Mouse (Mus musculus) forebrain, embryonic 12.5 days (tissue): ENCODE data around the gene Nrm. TPM values are rescaled to one million over a fixed set of nuclear protein-coding genes. Genes with fewer than 3 reads are reported as not detected.

Experiments
- ATAC-seq: fragments of 200-750 bp; cut with Nextera tagmentation; 2 replicates; pipeline ENCODE4 v1.8.0; 2017; ENCODE audit warnings: moderate TSS enrichment; ENCODE audit not compliant: low FRiP score
- H3K27ac ChIP-seq: fragments of 300-500 bp; sonication (generic); 2 replicates; pipeline ENCODE4 v1.5.1; 2016; ENCODE audit warnings: mild to moderate bottlenecking
- H3K27me3 ChIP-seq: fragments of 300-500 bp; sonication (generic); 2 replicates; pipeline ENCODE4 v1.6.1; 2016; ENCODE audit warnings: mild to moderate bottlenecking
- H3K36me3 ChIP-seq: fragments of 300-500 bp; sonication (generic); replicated peaks from 2 replicates; pipeline ENCODE4 v1.6.1; 2016; ENCODE audit warnings: mild to moderate bottlenecking
- H3K4me1 ChIP-seq: fragments of 300-500 bp; sonication (generic); 2 replicates; pipeline ENCODE4 v1.6.1; 2016
- H3K4me2 ChIP-seq: fragments of 300-500 bp; sonication (generic); 2 replicates; pipeline ENCODE4 v1.6.1; 2016; ENCODE audit warnings: mild to moderate bottlenecking, moderate library complexity
- H3K4me3 ChIP-seq: fragments of 300-500 bp; sonication (generic); replicated peaks from 2 replicates; pipeline ENCODE4 v1.5.1; 2016; ENCODE audit warnings: mild to moderate bottlenecking
- H3K9ac ChIP-seq: fragments of 300-500 bp; sonication (generic); 2 replicates; pipeline ENCODE4 v1.6.1; 2016; ENCODE audit warnings: mild to moderate bottlenecking
- H3K9me3 ChIP-seq: fragments of 300-500 bp; sonication (generic); 2 replicates; pipeline ENCODE4 v1.6.1; 2016
- WGBS: fragments of 180-500 bp; shearing (Covaris S2); methylation state at CpG from one replicate; pipeline ENCODE4 v1.1.7; 2016; 5-methylcytosine and 5-hydroxymethylcytosine counted together
- polyA plus RNA-seq: library from polyadenylated mRNA; unstranded; fragments of >200 nt; fragmentation: Nextera tagmentation; extraction: Ambion mirVana; gene quantifications from 2 replicates; pipeline ENCODE4 v1.2.1, GENCODE M21; 2016

Gene Nrm
- polyA plus RNA-seq, 1 experiment from 2014 or later = 56.2 TPM

DNA sequence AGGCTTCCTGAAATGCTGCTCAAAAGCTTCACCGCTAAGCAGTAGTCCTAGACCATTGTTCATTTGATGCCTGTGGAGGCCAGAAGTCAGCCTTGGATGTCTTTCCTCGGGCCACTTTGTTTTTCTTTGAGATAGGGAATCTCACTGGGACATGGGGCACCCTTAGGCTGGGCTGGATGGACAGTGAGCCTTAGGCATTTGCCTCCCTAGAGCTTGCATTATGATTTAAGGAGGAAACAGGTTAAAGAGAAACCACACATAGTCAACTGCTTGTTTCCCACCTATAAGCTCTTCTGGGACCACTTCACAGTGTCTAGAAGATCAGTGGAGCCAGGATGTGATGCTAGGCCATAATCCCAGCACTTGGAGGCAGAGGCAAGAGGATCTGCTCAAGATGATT lies 1.3 kb upstream of the Nrm start:
- Histone ChIP-seq H3K9ac (no peak overlapping the region), H3K36me3 (peaks cover 26% of the 10 kb centered on the region), H3K4me3 (no peak overlapping the region), H3K27me3 (no peaks in the 10 kb centered on the region), H3K27ac (no peak overlapping the region), H3K9me3 (no peaks in the 10 kb centered on the region), H3K4me1 (peaks cover 20% of the 10 kb centered on the region), H3K4me2 (no peak overlapping the region)
- WGBS = 71% methylated on average over 2 of the region's 2 CpGs
- no peak for ATAC-seq

DNA sequence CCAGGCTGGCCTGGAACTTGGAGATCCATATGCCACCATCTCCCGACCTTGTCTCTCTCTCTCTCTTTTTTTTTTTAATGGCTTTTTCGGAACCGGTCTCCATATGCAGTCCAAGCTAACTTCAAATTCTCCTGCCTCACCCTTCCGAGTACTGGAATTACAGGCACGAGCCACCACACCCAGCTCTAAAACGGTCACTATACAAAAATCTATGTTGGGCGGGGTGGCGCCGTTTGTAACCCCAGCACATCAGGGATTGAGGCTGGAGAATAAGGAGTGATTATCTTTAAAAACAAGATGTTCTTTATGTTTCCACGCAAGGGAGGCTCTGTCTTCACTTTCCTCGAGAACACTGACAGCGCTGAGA lies 304 bp upstream of the Nrm start:
- Histone ChIP-seq H3K4me2 (peak overlapping the region; percentile 62), H3K9ac (peak overlapping the region; percentile 65), H3K4me1 (peaks cover 26% of the 10 kb centered on the region), H3K4me3 (peak overlapping the region; percentile 52), H3K27ac (peak overlapping the region; percentile 91), H3K27me3 (no peaks in the 10 kb centered on the region), H3K36me3 (peaks cover 21% of the 10 kb centered on the region), H3K9me3 (no peaks in the 10 kb centered on the region)
- WGBS = 5% methylated on average over 12 of the region's 12 CpGs
- ATAC-seq = peak; percentile 0; the same call in 1 of the 2 replicates

DNA sequence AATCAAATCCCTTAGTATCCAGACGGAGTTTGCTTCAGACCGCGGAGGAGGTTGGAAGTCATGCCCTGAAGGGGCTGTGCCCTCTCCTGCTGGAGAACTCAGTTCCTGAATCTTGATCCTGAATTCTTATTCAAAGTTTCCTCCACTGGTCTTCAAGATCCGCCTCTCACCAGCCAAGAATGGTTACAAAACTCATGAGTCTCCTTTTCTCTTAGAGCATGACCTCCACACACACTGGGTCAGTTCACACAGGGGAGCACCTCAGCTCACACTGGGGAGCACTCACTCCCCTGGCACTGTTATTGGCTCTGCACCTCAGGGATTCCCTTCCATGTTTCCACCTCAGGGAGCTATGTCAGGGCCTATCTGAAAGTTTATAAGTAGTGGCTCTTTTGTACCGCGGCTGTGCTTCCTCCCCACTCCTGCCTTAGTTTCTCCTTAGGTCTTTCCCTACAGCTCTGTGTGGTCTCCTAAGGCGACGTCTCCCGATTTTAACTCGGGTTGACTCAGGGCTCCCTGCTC lies 3.8 kb downstream of the Nrm start:
- Histone ChIP-seq H3K9ac (peak overlapping the region; percentile 89), H3K27me3 (no peaks in the 10 kb centered on the region), H3K27ac (peak overlapping the region; percentile 97), H3K4me3 (peak overlapping the region; percentile 73), H3K9me3 (no peaks in the 10 kb centered on the region), H3K36me3 (peaks cover 8% of the 10 kb centered on the region; the same call in 1 of the 2 replicates), H3K4me1 (peaks cover 59% of the 10 kb centered on the region), H3K4me2 (peak overlapping the region; percentile 77)
- no peak for ATAC-seq
- WGBS = 23% methylated on average over 10 of the region's 10 CpGs

DNA sequence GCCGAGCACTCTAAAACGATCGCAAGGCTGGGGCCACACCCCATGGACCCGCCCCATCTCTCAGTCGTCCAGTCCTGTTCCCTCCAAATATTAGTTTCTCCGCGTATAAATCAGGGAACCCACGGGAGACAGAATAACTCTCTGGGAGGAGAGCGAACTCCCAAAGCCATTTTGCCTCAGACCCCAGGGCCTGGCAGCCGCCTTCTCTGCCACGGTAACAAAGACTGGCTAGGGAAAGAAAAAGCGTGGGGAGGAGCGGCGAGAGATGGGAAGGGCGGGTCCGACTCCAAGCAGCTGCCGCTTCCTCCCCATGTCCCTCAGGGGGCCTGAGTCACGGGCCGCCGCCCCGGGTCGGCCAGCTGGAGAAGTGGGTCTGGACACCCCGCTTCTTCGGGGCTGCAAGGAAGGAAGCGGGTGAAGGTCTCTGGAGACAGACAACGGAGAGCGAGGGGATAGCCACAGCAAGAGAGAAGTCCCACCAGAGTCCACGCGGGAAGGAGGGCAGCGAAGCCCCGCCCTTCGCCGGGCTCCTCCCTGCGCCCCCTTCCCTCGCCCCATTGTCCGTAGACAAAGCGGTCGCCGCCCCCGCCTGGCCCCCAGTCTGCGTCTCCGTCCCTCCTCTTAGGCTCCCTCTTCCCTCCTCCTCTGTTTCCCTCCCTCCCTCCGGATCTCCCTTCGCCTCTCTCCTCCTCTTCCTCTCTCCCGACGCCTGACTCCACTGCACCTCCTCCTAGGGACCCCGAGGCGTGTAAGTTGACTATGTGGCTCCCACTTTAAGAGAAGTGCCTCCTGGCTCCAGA lies 4.6 kb downstream of the Nrm start, which contains the start of gene Ppp1r18:
Gene Ppp1r18, plus strand, starts transcription at position 113 of the 800 bp plus-strand sequence.
- Histone ChIP-seq H3K4me1 (peaks cover 64% of the 10 kb centered on the region), H3K9me3 (no peaks in the 10 kb centered on the region), H3K36me3 (peaks cover 16% of the 10 kb centered on the region), H3K27me3 (no peaks in the 10 kb centered on the region), H3K4me2 (peak within 1 kb of the TSS; percentile 77), H3K9ac (peak within 1 kb of the TSS; percentile 89), H3K27ac (peak within 1 kb of the TSS; percentile 97), H3K4me3 (peak within 1 kb of the TSS; percentile 73)
- peak; percentile 75 for ATAC-seq
- WGBS = under 1% methylated on average over 46 of the region's 48 CpGs

DNA sequence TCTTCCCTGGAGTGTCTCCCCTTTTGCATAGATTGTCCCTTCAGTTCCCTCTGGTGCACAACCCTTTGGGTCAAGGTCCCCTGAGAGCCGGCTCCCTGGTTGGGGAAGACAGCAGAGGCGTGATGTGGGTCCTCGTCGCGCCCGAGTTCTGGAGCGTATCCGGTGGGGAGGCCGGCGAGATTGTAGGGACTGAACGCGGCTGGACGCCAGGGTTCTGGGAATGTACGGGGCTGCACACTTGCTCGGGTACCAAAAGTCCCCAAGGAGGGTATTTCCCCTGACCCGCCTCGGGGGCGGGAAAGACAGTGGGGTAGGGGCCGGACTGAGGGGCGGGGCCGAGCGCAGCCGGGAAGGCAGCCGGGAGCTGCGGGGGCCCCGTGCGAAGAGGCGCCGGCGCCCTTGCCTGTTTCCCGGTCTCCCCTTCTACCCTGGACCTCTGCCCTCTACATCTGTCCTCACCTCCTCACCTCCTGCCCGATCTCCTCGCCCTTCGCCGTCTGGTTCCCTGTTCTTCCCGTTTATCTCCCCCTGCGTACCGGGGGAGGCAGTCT lies 5.2 kb downstream of the Nrm start:
- peaks cover 4% of the 10 kb centered on the region; the same call in 1 of the 2 replicates for H3K9me3 ChIP-seq
- 0% methylated on average over 38 of the region's 38 CpGs for WGBS
- peaks cover 23% of the 10 kb centered on the region for H3K36me3 ChIP-seq
- H3K4me1 ChIP-seq = peaks cover 63% of the 10 kb centered on the region
- H3K4me3 ChIP-seq = peak overlapping the region; percentile 73
- H3K27ac ChIP-seq = peak overlapping the region; percentile 97
- peak; percentile 45 for ATAC-seq
- H3K9ac ChIP-seq = peak overlapping the region; percentile 89
- H3K4me2 ChIP-seq = peak overlapping the region; percentile 77
- H3K27me3 ChIP-seq = no peaks in the 10 kb centered on the region

DNA sequence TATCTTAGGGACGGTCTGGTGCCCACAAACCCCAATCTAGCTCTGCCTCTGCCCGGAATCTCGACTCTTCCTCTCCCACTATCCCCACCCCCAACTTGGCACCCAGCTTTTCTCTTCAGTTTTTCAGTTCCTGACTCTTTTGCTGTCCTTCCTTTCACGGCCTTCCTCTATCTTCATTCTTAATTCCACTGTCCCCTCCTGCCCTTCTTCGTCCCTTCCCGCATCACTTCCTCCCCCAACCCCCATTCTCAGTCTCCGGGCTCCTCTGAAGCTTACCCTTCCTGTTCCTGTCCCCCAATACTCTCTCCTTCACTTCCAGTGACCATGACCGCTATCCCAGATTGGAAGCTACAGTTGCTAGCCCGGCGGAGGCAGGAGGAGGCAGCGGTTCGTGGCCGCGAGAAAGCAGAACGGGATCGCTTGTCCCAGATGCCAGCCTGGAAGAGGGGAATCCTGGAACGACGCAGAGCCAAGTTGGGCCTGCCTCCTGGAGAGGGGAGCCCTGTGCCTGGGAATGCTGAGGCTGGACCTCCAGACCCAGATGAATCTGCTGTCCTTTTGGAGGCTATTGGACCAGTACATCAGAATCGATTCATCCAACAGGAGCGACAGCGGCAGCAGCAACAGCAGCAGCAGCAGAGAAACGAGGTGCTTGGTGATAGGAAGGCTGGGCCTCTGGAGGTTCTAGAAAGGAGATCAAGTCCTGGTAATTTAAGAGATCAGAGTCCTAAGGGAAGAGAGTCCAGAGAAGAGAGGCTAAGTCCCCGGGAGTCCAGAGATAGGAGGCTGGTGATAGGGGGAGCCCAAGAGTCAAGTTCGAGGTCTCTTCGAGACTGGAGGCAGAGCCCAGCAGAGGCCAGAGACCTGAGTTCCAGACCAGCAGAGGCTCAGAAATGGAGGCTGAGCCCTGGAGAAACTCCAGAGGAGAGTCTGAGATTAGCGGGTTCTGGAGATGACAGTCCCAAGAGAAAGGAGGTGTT lies 6.1 kb downstream of the Nrm start:
- H3K36me3 ChIP-seq = peaks cover 26% of the 10 kb centered on the region

DNA sequence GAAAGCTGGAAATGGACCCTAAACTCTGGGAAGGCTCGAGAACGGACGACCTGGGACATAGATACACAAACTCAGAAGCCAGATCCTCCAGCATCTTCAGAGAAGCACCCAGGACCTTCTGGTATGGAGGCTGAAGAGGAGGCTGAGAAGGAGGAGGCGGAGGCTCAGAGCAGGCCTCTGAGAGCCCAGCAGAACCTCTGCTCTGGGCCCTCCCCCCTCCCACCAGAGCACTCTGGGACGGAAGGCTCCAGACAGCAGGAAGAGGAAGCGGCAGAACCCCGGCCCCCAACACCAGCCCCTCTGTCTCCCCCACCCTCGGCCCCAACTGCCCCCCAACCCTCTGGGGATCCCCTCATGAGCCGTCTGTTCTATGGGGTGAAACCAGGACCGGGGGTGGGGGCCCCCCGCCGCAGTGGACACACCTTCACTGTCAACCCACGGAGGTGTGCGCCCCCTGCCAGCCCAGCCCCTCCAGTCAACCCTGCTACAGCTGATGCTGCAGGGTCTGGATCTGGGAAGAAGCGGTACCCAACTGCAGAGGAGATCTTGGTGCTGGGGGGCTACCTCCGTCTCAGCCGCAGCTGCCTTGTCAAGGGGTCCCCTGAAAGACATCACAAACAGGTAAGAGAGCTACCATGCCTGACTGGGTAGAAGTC lies 7.2 kb downstream of the Nrm start:
- WGBS = 43% methylated on average over 17 of the region's 17 CpGs
- Histone ChIP-seq H3K27me3 (no peaks in the 10 kb centered on the region), H3K4me1 (peaks cover 68% of the 10 kb centered on the region), H3K9ac (peak overlapping the region; percentile 89), H3K4me3 (peak overlapping the region; percentile 73), H3K27ac (peak overlapping the region; percentile 97), H3K4me2 (peak overlapping the region; percentile 77), H3K9me3 (peaks cover 5% of the 10 kb centered on the region; the same call in 1 of the 2 replicates), H3K36me3 (peaks cover 31% of the 10 kb centered on the region)
- no peak for ATAC-seq

More for the DNA sequence above, 6.1 kb downstream of the Nrm start:
- Histone ChIP-seq H3K9ac (peak overlapping the region; percentile 89), H3K4me1 (peaks cover 63% of the 10 kb centered on the region), H3K27me3 (no peaks in the 10 kb centered on the region), H3K9me3 (peaks cover 5% of the 10 kb centered on the region; the same call in 1 of the 2 replicates), H3K27ac (peak overlapping the region; percentile 97), H3K4me3 (peak overlapping the region; percentile 73), H3K4me2 (peak overlapping the region; percentile 77)
- 11% methylated on average over 26 of the region's 26 CpGs for WGBS
- ATAC-seq = no peak

DNA sequence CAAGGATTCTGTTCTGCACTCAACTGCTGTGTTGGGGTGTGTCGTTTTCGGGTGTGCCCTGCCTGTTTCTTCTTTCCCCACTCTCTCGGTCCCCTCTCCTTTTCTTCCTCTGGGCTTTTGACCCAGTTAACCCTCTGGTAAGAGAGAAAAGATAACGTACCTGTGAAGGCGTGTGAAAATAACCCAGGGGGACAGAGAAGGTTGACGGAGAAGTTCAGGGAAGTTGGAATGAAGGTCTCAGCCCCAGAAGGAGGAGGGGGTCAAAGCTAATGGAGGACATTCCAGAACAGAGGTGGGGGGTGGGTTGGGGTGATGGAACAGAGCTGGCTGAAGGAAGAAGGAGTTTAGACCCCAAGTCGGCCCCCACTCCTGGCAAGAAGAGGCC lies 7.8 kb downstream of the Nrm start:
- H3K36me3 ChIP-seq = peaks cover 32% of the 10 kb centered on the region
- 7% methylated on average over 7 of the region's 7 CpGs for WGBS
- no peak for ATAC-seq
- no peaks in the 10 kb centered on the region for H3K27me3 ChIP-seq
- H3K4me1 ChIP-seq = peaks cover 74% of the 10 kb centered on the region
- peak overlapping the region; percentile 77 for H3K4me2 ChIP-seq
- peaks cover 5% of the 10 kb centered on the region; the same call in 1 of the 2 replicates for H3K9me3 ChIP-seq
- H3K27ac ChIP-seq = peak overlapping the region; percentile 70; the same call in 1 of the 2 replicates
- peak overlapping the region; percentile 73 for H3K4me3 ChIP-seq
- H3K9ac ChIP-seq = peak overlapping the region; percentile 89

DNA sequence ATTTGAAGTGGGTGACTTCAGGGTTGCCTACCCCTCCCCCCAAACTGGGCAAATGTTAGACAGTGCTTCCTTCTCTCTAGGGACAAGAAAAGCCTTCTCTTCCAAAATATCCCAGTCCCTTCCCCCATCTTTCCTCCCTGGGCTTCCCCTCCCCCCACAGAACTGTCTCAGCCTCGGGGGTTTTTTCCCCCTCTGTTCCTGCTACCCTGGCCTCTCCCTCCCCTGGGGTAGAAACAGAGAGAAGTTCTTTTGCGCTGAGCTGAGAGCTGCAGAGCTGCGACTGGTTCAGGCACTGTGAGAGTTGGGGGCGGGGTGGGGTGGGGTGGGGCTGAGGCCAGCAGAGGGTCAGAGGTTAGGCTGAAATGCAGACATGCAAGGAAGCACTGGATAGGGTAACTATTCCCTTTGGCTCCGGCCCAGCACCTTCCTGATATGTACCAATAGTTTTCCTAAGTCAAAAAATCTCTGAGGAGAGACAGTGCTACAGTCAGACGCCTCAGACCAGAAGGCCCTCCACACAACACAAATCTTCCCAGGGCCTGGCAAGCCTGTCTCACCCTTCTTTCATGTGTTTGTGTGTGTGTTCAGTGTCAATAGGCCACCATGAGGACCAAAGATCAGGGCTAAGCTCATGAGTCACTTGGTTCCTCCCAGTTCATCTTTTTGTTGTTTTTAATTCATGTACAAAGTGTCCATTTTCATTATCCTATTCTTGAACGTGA lies 8.4 kb downstream of the Nrm start:
- Histone ChIP-seq H3K4me2 (peak overlapping the region; percentile 77), H3K4me1 (peaks cover 71% of the 10 kb centered on the region), H3K27ac (peak overlapping the region; percentile 70; the same call in 1 of the 2 replicates), H3K4me3 (peak overlapping the region; percentile 73), H3K9me3 (peaks cover 5% of the 10 kb centered on the region; the same call in 1 of the 2 replicates), H3K36me3 (peaks cover 37% of the 10 kb centered on the region), H3K9ac (peak overlapping the region; percentile 89), H3K27me3 (no peaks in the 10 kb centered on the region)
- WGBS = 9% methylated on average over 7 of the region's 7 CpGs
- ATAC-seq = no peak

DNA sequence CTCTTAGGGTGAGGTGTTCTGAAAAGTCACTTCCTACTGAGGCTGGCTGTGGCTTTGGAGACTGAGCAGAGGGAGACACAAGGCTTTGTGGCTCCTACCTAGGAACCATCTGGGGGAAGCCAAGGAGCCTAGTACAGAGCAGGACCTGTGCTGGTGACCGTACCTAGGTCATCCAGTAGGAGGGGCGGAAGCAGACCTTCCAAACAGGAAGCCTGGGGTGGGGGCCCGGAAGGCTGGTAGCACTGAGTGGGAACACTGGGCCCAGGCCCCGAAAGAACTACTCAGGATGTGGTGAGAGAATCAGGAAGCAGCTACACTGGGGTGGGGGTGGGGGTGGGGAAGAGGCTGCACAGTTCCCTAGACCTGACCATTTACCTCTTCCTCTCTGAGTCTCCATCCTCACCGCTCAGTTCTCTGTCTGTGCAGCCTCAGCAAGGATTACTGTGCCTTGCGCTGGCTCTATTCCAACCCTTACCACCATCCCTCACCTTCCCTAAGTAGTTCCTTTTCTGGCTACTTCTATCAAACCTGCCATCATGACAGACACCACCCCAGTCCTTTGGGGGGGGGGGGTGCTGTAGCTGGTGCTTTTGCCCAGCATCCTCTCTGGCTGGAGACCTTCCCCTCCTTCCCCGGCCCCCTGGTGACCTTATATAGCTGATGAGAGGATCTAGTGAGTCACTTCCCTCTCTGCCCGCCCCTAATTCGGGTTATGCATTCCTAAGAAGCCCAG lies 9.2 kb downstream of the Nrm start:
- Histone ChIP-seq H3K4me2 (peak overlapping the region; percentile 77), H3K9me3 (peaks cover 5% of the 10 kb centered on the region; the same call in 1 of the 2 replicates), H3K36me3 (peaks cover 45% of the 10 kb centered on the region), H3K9ac (peak overlapping the region; percentile 89), H3K27me3 (no peaks in the 10 kb centered on the region), H3K4me3 (peak overlapping the region; percentile 73), H3K27ac (peak overlapping the region; percentile 5), H3K4me1 (peaks cover 63% of the 10 kb centered on the region)
- 71% methylated on average over 9 of the region's 9 CpGs for WGBS
- ATAC-seq = no peak
